Mouse (Mus musculus) adipose tissue, adult 10 weeks (tissue): Measurements from ENCODE around the gene Rbbp4. TPM values are rescaled to one million over a fixed set of nuclear protein-coding genes. Genes with fewer than 3 reads are reported as not detected.

Source experiments
- polyA plus RNA-seq: library from polyadenylated mRNA; stranded (reverse); fragments of 350-450 nt; fragmentation: Illumina TruSeq; extraction: RNeasy Lipid Tissue Mini Kit (QIAGEN cat#74804); gene quantifications from one replicate; pipeline ENCODE4 v1.2.3, GENCODE M21; 2014; ENCODE audit warnings: low read depth, low replicate concordance

The Rbbp4 gene
- 58.2 TPM for polyA plus RNA-seq

GRCm38 (mm10) chr4:129335216-129336074 is at the start of gene Rbbp4, which contains the start of gene Zbtb8os:
Gene Rbbp4, minus strand, starts transcription at chr4:129335370.
Gene Zbtb8os, plus strand, starts transcription at chr4:129335695.

GRCm38 (mm10) chr4:129377601-129378390 is 42.6 kb upstream of the Rbbp4 start, which contains the start of gene Zbtb8a:
Gene Zbtb8a, minus strand, starts transcription at chr4:129378116.

DNA sequence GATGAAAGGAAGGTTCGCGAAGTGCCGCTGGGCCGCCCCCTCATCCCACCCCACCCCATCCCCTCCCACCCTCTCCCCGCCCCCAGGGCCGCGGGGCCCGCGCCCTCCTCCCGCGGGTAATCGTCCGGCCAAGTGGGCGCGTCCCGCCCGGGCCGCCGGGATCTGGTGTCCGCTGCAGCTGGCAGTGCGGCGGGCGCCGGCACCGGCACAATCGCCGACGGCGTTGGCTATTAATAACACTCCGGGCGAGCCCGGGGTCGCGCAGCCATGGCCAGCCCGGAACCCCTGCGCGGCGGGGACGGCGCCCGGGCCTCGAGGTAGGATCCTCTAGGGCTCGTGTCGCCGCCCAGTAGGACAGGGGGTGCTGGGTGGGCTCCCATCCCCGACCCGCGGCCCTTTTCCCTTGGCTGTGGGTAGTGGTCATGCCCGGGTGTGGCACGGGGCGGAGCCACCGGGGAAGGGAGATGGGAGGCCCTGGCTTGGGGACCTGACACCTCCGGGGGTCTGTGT is 47.6 kb downstream of the Rbbp4 start, which contains the start of gene Sync:
Gene Sync, plus strand, starts transcription at position 146 of the 510 bp plus-strand sequence.

DNA sequence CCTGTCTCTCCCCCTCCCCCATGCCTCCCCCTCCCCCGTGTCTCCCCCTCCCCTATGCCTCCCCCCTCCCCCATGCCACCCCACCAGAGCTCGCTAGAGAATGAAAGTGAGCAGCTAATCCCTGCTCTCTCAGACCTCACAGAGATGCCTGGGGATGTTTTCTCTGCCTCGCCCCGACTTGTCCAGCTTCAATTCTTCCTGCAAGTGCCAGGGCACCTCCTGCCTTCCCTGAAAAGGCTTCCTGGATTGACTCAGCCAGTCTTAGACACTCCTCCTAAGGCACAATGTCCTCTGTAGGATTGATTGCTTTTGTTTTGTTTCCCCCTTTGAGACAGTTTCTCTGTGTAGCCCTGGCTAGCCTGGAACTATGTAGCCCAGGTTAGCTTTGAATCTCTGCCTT is 74.0 kb downstream of the Rbbp4 start, which contains the start of gene C77080:
Gene C77080, minus strand, starts transcription at position 209 of the 400 bp plus-strand sequence.

Other genes starting within 250 kb of the Rbbp4 start
- 1.5 TPM for gene Tmem54, start 229.8 kb downstream of the Rbbp4 start, polyA plus RNA-seq
- 3.5 TPM for gene Hpca, start 213.3 kb downstream of the Rbbp4 start, polyA plus RNA-seq
- 2.8 TPM for gene Fndc5, start 198.4 kb downstream of the Rbbp4 start, polyA plus RNA-seq
- 24.2 TPM for gene S100pbp, start 145.6 kb downstream of the Rbbp4 start, polyA plus RNA-seq
- gene Yars, start 145.6 kb downstream of the Rbbp4 start, polyA plus RNA-seq = 31.8 TPM
- gene C77080, start 74.0 kb downstream of the Rbbp4 start, polyA plus RNA-seq = 19.0 TPM
- 2.4 TPM for gene Sync, start 47.8 kb downstream of the Rbbp4 start, polyA plus RNA-seq
- 75.2 TPM for gene Zbtb8os, start 325 bp upstream of the Rbbp4 start, polyA plus RNA-seq
- 11.8 TPM for gene Zbtb8a, start 42.7 kb upstream of the Rbbp4 start, polyA plus RNA-seq
- gene Zbtb8b, start 105.5 kb upstream of the Rbbp4 start, polyA plus RNA-seq = 1.8 TPM
- gene Bsdc1, start 126.2 kb upstream of the Rbbp4 start, polyA plus RNA-seq = 44.2 TPM
- 7.4 TPM for gene Tssk3, start 155.7 kb upstream of the Rbbp4 start, polyA plus RNA-seq
- gene Fam229a, start 155.8 kb upstream of the Rbbp4 start, polyA plus RNA-seq = 11.9 TPM
- 50.9 TPM for gene Marcksl1, start 178.2 kb upstream of the Rbbp4 start, polyA plus RNA-seq
- 73.0 TPM for gene Hdac1, start 207.3 kb upstream of the Rbbp4 start, polyA plus RNA-seq
- gene Lck, start 238.3 kb upstream of the Rbbp4 start, polyA plus RNA-seq = 1.5 TPM
- gene Fam167b, start 243.2 kb upstream of the Rbbp4 start, polyA plus RNA-seq = 2.7 TPM